Mouse (Mus musculus) liver, embryonic 14.5 days (tissue): ENCODE results near the gene Lrrc38.

Source experiments
- CTCF ChIP-seq: IDR thresholded peaks from 2 replicates; pipeline ENCODE4 v1.5.1; 2016; ENCODE audit warnings: antibody characterized with exemption, low read depth, control low read depth
- EP300 ChIP-seq: IDR thresholded peaks from 2 replicates; pipeline ENCODE4 v1.6.1; 2016; ENCODE audit warnings: antibody characterized with exemption, low read depth

GRCm38 (mm10) chr4:143324176-143324924, 25.2 kb upstream of the Lrrc38 start:
- TF ChIP-seq CTCF (no peak), EP300 (no peak)
